Mouse (Mus musculus): Measurements from ENCODE around the gene Pih1d2. TPM values are rescaled to one million over a fixed set of nuclear protein-coding genes. Genes with fewer than 3 reads are reported as not detected.
A peak's percentile ranks its signal among the peaks of the same experiment; 100 is the strongest.

Gene Pih1d2
- 0.55 TPM in 1 of 2 replicates, not detected in the other for polyA plus RNA-seq (2012; ENCODE audit: insufficient read depth, insufficient read length, missing spikeins)

DNA sequence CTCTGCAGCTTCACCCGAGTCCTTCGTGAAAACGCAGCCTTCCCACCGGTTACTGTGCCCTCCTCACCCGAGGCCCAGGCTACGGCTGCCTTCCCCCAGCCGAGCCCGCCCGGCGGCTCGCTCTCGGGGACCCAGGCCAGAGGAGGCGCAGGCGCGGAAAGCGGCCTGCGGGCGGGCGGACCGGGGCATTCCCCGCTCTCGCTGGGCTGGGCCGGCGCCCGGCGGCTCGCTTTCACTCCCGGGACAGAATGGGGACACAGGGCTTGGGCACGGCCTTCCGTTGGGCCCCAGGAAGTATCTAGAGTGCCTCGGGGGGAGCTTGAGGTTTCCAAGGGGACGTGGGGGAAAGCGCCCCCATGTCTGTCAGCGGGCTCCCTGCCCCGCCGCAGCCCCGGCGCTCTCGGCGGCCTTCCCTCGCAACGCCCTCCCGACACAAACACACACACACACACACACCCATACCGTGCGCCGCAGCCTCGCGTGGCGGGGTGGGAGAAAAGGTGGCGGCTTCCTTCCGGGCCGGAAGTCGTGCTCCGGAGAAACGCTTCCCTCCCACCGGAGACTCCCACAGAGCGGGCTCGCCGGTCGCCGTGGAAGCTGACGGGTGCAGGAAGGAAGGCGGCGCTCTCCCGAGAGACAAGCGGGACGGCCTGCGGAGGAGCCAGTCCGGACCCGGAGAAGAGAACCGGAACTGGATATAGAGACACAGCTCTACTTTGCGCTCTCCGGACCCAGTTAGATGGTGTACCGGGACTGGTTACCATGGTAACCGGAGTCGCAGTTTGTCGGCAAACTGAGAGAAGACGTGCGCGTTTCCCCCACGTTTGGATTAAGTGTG is at the start of gene Pih1d2, which contains the start of gene Nkapd1:
Pih1d2 (plus strand) TSS at position 556 of the 838 bp plus-strand sequence.
Nkapd1 (minus strand) TSS at position 699 of the 838 bp plus-strand sequence.
- H3K27ac ChIP-seq (ENCODE audit: insufficient read depth, low read depth, low read length) = peak within 1 kb of the TSS; percentile 84
- TF ChIP-seq POLR2A (IDR thresholded peaks at IDR 0.05; ENCODE audit: borderline replicate concordance, low read depth, low read length) (0 out of 2 replicates have a peak, but pooled peaks have one; percentile 49), CTCF (IDR thresholded peaks at IDR 0.05; ENCODE audit: low read depth, low read length) (no peak)

DNA sequence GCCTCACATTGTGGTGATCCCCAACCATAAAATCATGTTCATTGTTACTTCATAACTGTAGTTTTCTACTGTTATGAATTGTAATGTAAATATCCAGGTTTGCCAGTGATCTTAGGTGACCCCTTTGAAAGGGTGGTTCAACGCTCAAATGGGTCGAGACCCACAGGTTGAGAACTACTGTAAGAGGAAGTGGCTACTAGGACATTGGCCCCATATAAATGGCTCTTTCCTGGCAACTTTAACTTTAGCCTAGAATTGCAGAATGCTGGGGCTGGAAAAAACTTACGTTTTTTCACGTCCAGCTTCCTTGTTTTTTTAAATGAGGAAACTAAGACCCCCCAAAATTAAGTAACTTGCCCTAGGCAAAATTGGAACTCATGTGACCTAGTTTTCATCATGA is 49.7 kb upstream of the Pih1d2 start:
- TF ChIP-seq POLR2A (IDR thresholded peaks at IDR 0.05; ENCODE audit: borderline replicate concordance, low read depth, low read length) (no peak), CTCF (IDR thresholded peaks at IDR 0.05; ENCODE audit: low read depth, low read length) (no peak)
- Histone ChIP-seq H3K4me1 (ENCODE audit: control insufficient read depth, insufficient read depth, low read length) (peaks cover 40% of the 10 kb centered on the region), H3K27ac (ENCODE audit: insufficient read depth, low read depth, low read length) (peak overlapping the region; percentile 23; the same call in 1 of the 2 replicates), H3K4me3 (ENCODE audit: insufficient read depth, low read length) (no peak overlapping the region)

More for the DNA sequence above, at the start of gene Pih1d2, which contains the start of gene Nkapd1:
- peaks cover 4% of the 10 kb centered on the region for H3K4me1 ChIP-seq (ENCODE audit: control insufficient read depth, insufficient read depth, low read length)
- peak within 1 kb of the TSS; percentile 80 for H3K4me3 ChIP-seq (ENCODE audit: insufficient read depth, low read length)

DNA sequence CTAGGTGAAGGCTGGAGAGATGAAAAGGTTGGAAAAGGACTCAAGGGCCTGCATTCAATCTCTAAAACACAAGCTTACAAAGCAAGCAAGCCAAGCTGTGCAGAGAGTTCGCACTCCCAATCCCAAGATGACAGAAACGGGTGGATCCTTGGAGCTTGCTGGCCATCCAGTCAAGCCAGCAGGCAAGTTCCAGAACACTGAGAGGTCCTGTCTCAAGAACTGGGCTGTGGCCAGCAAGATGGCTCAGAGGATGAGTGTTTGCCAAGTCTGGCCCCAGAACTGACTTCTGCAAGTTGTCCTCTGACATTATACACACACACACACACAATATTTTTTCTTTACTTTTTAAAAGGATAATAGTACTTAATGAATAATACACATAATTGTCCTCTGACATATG is 49.2 kb upstream of the Pih1d2 start:
- peak overlapping the region; percentile 69 for H3K27ac ChIP-seq (ENCODE audit: insufficient read depth, low read depth, low read length)
- H3K4me3 ChIP-seq (ENCODE audit: insufficient read depth, low read length) = no peak overlapping the region
- TF ChIP-seq CTCF (IDR thresholded peaks at IDR 0.05; ENCODE audit: low read depth, low read length) (no peak), POLR2A (IDR thresholded peaks at IDR 0.05; ENCODE audit: borderline replicate concordance, low read depth, low read length) (no peak)

DNA sequence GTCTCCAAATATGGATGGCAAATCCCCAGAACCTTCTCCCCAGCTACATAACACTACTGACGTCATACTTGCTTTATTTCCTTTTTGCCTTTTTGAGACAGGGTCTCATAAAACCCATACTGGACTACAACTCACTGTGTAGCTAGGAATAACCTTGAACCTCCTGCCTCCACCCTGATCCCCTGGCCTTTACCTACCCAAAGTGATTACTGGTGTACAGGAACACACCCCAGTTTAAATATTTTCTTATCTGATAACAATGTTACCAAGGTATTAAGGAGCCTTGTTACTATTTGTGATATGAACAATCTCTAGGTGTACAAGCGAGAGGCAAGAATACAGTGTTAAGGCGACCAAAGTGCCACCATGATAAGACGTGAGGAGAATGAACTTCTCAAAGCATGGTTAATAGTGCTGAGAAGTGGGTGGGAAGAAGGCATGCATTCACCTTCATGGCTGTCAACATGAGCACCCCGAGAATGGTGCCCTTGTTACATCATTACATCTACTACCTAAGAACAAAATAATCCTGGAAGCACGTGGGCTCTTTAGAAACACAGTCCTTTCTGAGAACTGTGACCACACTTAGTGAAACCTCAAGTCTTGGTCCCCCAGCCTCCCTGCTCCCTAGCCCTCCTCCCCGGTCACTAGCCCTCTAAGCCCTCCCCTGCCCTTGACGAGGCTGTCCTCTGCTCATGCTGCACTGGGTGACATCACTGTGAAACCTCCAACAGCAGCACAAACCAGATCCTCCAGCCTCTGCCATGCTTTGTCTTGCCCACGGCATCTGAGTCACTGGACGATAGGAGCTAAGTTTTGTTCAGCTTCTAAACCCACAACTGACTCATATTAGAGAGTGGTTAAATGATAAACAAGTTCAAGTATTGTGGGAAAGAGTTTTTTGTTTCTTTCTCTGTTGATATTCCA is 47.3 kb upstream of the Pih1d2 start:
- Histone ChIP-seq H3K4me1 (ENCODE audit: control insufficient read depth, insufficient read depth, low read length) (peaks cover 33% of the 10 kb centered on the region), H3K4me3 (ENCODE audit: insufficient read depth, low read length) (no peak overlapping the region), H3K27ac (ENCODE audit: insufficient read depth, low read depth, low read length) (no peak overlapping the region)
- TF ChIP-seq POLR2A (IDR thresholded peaks at IDR 0.05; ENCODE audit: borderline replicate concordance, low read depth, low read length) = no peak
- TF ChIP-seq CTCF (IDR thresholded peaks at IDR 0.05; ENCODE audit: low read depth, low read length) = no peak

More for the DNA sequence above, 49.2 kb upstream of the Pih1d2 start:
- peaks cover 40% of the 10 kb centered on the region for H3K4me1 ChIP-seq (ENCODE audit: control insufficient read depth, insufficient read depth, low read length)

DNA sequence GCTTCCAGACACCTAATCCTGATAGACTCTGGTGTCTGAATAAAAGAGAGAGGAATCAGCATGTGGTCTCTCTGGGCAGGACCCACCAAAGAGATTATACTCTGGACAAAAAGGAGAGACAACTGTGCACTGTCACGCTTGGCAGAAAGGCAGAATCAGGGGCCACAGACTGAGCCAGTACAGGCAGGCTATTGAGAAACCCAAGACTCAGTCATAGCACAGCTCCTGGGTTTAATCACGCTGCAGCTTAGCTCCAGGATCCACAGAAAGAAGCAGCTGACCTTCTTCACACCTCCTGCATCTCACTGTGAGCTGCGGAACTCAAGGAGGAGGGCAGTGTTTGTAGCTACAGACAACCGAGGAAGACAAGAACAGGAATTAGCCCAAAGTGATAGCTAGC is 36.8 kb upstream of the Pih1d2 start:
- Histone ChIP-seq H3K4me1 (ENCODE audit: control insufficient read depth, insufficient read depth, low read length) (peaks cover 12% of the 10 kb centered on the region; the same call in 1 of the 2 replicates), H3K27ac (ENCODE audit: insufficient read depth, low read depth, low read length) (no peak overlapping the region), H3K4me3 (ENCODE audit: insufficient read depth, low read length) (no peak overlapping the region)
- no peak for TF ChIP-seq CTCF (IDR thresholded peaks at IDR 0.05; ENCODE audit: low read depth, low read length)
- no peak for TF ChIP-seq POLR2A (IDR thresholded peaks at IDR 0.05; ENCODE audit: borderline replicate concordance, low read depth, low read length)

DNA sequence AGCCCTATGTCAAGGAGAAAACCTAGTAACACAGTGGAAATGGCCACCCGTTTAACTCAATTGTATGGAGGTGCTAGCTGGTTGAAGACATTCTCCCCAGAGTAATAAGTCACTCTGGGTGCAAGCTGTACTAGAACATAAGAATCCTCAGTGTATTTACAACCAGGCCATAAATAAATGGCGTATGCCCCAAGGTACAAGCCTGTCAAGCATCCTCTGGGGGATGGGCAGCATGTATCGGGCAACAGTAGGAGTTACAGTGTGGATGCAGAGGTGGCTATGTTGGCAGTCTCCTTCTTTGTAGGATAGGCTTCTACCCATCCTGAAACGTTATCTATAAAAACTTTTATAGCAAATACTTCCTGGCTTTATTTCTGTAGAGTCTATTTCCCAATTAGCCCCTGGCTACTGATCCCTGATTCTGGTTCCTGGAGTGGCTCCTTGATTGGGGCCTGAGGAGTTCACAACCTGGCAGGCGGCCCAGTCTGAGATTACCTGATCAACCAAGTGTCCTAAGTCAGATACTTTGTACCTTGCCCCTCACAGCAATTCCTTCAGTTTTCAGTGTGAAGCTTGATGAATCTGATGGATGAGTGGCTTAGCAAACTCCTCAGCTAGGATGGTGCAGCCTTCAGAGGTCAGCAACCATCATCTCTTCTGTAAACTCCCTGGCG is 31.8 kb upstream of the Pih1d2 start:
- no peak overlapping the region for H3K4me3 ChIP-seq (ENCODE audit: insufficient read depth, low read length)
- peaks cover 28% of the 10 kb centered on the region for H3K4me1 ChIP-seq (ENCODE audit: control insufficient read depth, insufficient read depth, low read length)
- no peak overlapping the region for H3K27ac ChIP-seq (ENCODE audit: insufficient read depth, low read depth, low read length)
- TF ChIP-seq CTCF (IDR thresholded peaks at IDR 0.05; ENCODE audit: low read depth, low read length) (no peak), POLR2A (IDR thresholded peaks at IDR 0.05; ENCODE audit: borderline replicate concordance, low read depth, low read length) (no peak)

GRCm38 (mm10) chr9:50586955-50587354 is 30.2 kb upstream of the Pih1d2 start:
- no peak overlapping the region for H3K27ac ChIP-seq (ENCODE audit: insufficient read depth, low read depth, low read length)
- H3K4me3 ChIP-seq (ENCODE audit: insufficient read depth, low read length) = no peak overlapping the region
- TF ChIP-seq POLR2A (IDR thresholded peaks at IDR 0.05; ENCODE audit: borderline replicate concordance, low read depth, low read length) (no peak), CTCF (IDR thresholded peaks at IDR 0.05; ENCODE audit: low read depth, low read length) (no peak)
- peaks cover 39% of the 10 kb centered on the region for H3K4me1 ChIP-seq (ENCODE audit: control insufficient read depth, insufficient read depth, low read length)

- peaks cover 30% of the 10 kb centered on the region for H3K4me1 ChIP-seq (ENCODE audit: control insufficient read depth, insufficient read depth, low read length)
- peak overlapping the region; percentile 31 for H3K4me3 ChIP-seq (ENCODE audit: insufficient read depth, low read length)
- TF ChIP-seq POLR2A (IDR thresholded peaks at IDR 0.05; ENCODE audit: borderline replicate concordance, low read depth, low read length) (no peak), CTCF (IDR thresholded peaks at IDR 0.05; ENCODE audit: low read depth, low read length) (no peak)
- peak overlapping the region; percentile 85 for H3K27ac ChIP-seq (ENCODE audit: insufficient read depth, low read depth, low read length)
Measured at GRCm38 (mm10) chr9:50590856-50591518, 26.1 kb upstream of the Pih1d2 start.
